Mouse (Mus musculus) embryo, embryonic 10 days (tissue): ENCODE results near the gene Fam81a.

Experiments
- DNase-seq: peaks from one replicate; pipeline ENCODE4 v3.0.0-alpha.2; 2015; ENCODE audit warnings: low spot score

The Fam81a gene

DNA sequence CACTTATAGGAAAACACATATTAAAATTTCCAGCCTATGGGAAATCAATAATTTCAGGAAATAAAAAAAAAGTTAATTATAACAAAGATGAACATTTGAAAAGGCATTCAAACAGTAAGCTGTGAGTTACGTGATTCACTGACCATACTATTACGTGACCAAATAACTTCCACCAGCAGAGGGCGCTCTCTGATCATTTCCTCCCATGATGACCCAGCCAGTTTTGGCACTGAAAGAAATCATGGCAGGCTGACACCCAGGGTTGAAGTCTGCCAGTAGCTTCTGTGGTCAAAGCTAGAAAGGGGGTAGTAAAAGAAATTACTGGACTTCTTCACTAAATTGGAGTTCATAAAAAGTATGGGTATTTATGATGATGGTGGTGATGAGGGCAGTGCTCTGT is 33.1 kb downstream of the Fam81a start:
- DNase-seq, result peak; percentile 91

DNA sequence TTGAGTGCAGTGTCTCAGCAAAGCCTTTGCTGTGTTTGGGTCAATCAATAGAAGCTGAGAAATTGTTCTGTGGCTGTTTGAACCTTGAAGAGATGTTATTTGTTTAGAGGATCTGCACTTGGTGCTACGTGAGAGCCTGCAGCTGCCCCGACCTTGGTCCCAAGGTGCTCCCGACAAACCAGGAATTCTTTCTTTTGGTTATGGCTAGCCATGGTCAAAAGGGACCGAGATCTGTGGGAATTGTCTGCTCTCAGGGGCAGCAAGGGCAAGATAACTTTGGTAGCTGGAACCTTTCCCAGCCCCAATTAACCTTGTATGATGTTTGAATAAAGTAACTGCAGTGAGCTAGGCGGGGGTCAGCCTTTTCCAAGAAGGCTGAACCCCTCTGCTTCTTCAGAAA is 34.2 kb downstream of the Fam81a start:
- DNase-seq, result no peak

DNA sequence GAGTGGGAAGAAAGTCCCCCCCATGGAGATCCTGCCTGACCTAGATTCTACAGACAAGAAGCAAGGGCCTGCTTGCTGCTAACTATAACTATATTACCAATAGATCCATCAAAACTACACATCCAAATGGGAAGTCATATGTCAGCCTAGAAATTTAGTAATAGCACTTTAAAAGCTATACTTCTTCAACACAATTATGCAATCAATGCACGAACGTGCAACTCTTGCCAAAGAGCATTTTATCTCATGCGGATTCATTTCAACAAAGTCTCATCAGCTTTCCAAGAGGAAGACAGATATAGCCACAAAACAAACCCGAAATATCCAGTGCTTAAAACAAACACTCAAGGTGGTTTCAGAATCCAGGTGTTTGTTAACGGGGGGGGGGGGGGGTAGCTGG is 36.8 kb downstream of the Fam81a start:
- no peak for DNase-seq

DNA sequence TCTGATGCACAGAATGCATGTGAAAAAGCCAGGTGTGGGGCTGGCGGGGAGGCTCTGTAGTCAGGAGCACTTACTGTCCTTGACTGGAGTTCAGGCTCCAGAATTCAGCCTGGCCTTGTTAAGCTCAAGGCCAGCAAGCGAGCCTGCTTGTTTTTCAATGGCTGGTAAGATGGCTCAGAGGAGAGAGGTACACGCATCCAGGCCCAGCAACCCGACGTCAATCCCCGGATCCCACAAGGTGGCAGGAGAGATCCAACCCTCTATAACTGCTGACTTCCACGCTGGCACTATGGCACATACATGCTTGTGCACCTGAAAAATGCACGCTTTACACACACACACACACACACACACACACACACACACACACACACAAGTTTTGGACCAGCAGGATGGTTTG is 39.3 kb downstream of the Fam81a start:
- DNase-seq, result peak; percentile 14

DNA sequence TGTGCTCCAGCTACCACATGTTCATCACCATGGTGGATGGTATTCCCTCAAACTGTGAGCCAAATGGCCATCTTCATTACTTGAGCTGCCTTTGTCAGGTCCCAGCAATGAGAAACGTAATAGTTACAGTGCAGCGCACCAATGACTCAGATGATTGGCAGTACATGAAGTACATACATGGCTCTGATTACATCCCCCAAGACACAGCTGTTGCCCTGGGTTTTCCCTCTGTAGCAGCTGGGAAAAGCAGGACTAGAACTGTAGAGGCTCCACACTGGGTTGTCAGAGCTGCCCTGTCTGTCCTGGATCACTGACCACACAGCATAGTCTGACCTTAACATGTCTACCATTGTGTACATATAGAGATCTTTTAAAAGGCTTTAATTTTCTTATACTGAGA is 44.8 kb downstream of the Fam81a start:
- no peak for DNase-seq

DNA sequence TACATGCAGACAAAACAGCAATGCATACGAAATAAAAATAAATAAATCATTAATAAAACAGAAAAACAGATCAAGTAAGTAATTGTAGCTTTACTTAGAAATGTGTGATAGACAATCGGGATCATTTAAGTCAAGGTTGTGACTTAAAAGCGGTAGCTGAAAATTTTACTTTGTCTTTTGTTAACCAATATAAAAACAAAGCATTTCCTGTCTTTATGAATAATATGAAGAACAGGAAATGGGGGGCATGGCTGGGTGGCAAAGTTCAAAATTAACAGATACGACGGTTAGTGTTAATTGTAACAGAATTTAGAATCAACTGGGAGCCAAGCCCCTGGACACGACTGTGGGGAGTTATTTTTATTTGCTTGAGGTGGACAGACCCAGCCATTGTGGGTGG is 47.3 kb downstream of the Fam81a start:
- DNase-seq, result no peak

DNA sequence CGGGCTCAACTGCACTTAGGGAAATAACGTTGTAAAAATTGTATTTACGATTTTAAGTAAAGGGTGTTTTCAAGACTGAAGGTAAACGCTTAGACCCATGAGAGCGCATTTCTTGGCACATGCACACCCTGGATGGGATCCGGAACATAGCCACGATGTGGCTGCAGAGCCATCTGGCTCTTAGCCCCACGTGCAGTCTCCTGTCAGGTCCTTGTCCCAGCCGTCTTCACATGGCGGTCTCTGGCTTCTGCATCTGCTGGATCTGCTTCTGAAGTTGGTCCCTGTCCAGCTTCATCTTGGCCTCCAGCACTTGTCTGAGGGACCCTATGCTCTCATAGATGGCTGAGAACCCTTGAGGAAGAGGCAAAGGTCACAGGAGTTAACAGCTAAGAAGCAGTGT is 51.8 kb downstream of the Fam81a start:
- DNase-seq, result no peak

DNA sequence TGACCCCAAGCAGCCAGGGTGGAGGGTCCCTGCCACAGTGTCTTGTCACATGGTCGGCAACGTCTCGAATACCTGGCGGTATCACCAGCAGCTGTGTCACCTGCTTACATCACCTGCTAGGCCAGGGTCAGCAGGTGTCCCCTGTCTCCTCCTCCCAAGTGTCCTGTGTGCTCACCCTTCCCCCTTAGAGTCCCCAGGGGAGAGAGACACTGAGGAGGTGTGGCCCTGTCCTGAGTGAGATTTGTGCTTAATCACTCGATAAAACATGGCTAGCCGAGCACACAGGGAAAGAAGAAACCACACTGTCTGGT is 53.6 kb downstream of the Fam81a start:
- DNase-seq, result no peak

DNA sequence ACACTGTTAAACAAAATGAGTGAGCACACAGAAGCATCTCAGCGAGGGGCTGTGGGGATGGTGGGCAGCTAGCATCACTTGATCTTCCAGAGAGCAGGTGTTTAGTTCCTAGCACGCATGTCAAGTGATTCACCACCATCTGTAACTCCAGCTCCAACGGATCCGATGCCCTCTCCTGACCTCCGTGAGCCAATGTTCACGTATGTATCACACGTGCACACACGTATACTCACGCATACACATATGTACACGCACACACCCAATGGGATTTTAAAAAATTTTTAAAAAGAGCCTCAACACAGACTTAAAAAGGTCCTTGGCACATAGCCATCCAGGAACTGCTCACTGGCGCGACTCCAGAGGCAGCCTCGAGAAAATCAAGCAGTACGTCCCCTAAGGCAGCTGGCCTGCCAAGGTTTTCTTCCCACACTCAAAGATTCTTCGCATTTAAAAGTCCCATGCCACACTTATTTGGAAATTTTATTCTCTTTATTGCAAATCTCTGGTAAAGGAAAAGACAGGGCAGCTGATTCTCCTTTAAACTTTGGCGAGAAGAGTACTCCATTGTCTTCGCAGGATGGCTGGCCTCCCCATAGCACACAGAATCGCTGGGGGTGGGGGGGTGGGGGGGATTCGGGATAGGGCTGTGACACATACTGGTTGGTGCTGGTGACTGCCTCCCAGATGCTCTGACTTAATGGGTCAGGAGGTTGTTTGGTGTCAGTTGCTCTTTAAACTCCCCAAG is 54.1 kb downstream of the Fam81a start:
- DNase-seq, result no peak

DNA sequence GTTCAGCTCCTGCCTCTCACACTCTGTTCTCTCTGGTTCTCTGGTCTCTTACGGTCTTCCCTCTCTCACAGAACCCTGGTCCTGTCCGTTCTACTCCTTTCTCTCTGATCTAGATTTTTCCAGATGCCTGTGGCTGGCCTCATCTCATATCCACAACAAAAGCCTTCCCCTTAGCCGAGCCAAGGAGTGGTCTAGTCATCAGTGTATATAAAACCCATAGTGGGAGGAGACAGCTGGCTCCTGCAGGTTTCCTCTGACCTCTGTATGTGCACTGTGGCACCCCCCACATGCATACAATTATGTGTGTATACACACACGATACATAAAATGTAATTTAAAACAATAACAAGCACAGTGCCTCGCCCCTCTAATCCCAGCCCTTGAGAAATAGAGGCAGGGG is 55.0 kb downstream of the Fam81a start:
- no peak for DNase-seq

DNA sequence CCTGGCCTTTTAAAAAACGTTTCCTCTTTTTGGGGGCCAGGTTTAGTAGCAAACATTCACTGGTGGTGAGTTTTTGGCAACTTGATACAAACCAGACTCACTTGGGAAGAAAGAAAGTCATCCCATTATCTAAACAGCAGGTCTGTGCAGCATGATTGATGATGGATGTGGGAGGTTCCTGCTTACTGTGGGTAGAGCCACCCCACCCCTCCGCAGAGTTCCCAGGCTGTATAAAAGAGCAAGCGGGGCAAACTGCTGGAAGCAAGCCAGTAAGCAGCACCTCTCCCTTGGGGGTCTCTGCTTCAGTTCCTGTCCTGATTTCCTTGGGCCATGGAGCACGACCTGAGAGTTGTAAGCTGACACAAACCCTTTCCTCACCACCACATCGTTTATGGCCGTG is 56.3 kb downstream of the Fam81a start:
- peak; percentile 54 for DNase-seq

DNA sequence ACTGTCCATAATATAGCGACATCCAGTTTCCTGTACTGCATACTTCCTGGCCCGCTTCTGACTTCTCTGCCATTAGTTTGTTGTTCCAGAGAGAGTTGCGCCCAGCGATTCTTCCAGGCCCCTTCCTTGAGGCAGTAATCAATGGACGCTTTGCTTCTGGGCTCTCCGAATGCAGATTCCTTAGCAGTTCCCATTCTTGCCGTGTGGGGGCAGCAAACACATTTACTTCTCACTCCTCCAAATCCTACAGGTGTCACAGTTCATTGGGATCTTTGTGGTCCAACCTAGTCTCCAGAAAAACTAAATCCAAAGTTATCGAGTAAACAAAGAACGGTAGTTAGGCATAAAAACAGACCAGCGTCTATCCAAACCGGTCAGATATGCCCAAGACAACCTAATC is 58.3 kb downstream of the Fam81a start:
- peak; percentile 54 for DNase-seq

DNA sequence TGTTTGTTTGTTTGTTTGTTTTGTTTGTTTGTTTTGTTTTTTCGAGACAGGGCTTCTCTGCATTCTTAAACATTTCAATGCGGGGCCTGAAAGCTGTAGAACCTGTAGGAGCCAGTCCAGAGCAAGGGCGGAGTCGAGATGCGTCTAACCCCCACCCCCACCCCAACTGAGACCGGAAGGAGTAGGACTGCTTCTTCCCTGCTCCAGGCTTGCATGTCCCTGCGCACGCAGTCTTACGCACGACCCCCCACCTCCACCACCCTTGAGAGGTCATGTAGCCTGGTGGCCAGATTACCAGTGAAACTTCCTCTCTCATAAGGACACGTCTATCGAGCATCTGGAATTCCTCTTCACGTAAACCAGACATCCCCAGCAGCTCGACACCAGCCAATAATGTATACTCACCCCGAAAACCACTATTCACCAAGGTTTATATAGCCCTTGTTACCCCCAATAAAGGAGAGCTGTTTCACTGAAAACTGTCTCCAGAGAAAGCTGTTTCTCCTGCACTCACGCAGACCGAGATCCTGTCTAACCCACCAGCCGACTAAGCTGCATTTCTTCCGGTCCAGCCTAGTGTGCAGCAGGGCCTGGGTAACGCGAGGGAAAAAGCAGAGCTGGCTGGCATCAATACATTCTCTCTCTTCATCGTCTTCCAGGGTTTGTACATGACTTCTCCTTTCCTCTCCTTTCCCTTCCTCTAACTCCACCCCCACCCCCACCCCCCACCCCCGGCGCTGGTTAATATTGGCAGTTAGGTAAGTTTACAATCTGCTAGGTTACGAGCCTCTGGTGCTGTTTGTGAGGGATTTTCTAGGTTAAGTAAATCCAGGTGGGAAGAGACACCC is 59.8 kb downstream of the Fam81a start:
- DNase-seq, result no peak

DNA sequence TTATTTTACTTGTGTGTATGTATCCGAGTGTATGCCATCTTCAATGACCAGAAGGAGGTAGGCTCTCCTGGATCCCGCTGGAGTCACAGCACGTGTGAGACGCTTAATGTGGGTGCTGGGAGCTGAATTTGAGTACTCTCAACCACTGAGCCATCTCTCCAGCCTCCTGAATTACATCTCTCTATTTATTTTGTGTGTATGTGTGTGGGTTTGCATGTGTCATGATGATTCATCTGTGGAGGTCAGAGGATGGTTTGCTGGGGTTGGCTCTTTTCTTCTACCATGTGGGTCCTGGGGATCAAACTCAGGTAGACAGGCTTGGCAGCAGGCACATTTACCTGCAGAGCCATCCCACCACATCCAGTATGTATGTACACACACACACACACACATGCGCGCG is 60.6 kb downstream of the Fam81a start:
- DNase-seq, result no peak

DNA sequence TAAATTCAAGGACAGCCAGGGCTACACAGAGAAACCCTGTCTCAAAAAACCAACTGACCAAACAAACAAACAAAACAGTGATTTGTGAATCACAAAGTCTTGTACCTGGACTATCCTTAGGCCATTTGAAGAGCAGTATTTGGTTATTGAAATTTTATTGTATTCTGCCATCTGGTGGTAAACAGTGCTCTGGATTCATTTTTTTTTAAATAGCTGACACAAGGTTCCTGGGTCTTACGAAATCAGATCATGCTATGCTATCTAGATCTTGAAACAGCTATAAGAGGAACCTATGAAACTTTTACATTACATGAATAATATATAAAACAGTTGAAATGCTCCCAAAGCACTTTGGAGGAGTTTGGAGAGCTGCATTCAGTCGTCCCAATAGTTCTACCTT is 61.4 kb downstream of the Fam81a start:
- no peak for DNase-seq

DNA sequence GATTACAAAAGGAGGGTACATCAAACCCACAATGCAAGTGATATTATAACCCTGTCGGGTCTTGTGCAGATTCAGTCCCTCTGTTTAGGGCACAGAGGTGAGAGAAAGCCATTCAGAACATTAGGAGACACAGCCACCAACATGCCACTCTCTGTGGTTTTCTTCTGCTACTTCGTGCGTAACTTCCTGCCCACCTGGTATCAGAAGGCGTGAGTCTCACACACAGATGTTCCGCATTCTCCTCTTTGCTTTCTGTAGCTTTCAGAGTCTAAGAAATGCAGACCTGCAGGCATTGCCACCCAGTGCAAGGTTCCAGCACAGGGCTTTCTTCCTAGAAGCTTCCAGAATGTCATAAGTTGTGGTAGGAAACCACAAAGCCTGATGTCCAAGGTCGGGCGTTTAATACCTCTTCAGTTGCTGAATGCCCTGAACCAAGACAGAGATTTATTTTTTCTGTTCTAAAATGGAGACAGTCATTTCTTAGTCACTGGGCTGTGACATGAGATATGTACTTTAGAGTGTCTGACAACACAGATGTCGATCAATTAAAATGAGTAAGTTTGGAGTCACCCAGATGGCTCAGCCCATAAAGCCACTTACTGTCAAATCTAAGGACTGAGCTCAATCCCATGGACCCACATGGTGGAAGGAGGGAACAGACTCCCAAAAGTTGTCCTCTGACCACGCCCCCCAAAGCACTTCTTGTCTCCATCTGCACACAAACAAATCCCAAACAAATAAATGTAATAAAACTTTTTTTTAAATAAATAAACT is 62.1 kb downstream of the Fam81a start:
- no peak for DNase-seq

DNA sequence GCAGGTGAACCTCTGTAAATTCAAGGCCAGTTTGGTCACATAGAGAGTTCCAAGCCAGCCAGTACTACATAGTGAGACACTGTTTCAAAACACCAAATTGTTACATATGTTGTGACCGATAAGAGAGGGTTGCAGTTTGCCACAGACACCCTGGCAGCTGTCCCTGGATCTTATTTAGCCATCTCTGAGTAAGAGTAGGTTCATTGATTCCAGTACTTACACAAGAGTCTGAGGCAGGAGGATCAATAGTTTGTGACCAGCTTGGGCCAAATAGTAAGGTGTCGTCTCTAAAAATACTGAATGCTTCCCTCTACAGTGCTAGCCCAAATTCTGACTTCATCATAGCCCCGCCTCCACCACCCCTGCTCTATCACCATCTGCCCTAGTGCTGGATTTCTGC is 64.3 kb downstream of the Fam81a start:
- no peak for DNase-seq

DNA sequence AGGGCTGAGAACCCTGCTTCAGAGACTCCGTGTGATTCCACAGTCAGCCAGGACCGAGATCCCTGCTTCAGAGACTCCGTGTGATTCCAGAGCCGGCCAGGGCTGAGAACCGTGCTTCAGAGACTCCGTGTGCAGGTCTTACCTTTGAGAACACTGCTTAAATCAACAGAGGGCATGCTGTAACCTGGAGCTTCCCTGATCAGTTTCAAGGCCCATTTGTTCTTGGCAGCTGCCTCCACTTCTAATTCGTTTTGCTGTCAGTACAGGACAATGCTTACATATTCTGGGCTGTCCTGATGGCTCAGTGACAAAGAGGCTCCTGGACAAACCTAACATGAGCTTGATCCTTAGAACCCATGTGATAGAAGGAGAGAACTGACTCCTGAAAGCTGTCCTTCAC is 65.2 kb downstream of the Fam81a start:
- DNase-seq, result no peak

DNA sequence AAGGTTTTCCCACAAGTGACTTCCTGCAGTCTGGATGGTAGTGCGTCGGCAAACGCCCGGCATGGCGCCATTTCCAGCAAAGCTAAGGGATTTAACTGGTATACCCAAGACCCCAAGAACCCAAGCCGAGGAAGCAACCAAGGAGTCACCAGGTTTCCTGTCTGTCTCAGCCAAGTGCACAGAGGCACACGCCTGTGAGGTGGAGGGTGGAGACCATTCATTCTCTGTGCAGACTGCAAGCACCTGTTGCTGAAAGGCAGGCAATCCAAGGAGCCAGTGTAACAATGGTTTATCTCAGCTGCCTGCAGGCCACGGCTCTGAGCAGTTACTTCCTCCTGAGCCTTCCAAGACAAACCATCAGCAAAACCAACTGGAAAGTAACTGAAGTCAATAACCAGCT is 70.0 kb downstream of the Fam81a start:
- no peak for DNase-seq

DNA sequence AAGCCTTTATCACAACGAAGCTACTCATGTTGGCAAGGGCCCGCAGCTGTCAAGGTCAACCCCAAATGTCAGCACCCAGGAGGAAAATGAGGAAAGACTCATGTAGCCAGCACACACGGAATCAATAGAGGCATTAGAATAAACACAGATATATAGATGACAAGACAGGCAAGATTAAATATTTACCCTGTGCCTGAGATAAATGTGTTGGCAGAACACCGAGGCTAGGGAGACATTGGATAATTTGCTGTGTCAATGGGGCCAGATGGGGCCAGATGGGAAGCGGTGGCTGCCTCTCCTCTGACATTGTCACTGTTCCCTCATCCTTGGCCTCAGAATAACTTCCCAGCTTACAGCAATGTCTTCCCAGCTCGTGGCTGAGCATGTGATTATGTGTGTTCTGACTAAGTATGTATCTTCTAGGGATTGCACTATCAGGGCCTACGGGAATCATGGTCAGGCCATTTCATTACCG is 72.4 kb downstream of the Fam81a start:
- no peak for DNase-seq

DNA sequence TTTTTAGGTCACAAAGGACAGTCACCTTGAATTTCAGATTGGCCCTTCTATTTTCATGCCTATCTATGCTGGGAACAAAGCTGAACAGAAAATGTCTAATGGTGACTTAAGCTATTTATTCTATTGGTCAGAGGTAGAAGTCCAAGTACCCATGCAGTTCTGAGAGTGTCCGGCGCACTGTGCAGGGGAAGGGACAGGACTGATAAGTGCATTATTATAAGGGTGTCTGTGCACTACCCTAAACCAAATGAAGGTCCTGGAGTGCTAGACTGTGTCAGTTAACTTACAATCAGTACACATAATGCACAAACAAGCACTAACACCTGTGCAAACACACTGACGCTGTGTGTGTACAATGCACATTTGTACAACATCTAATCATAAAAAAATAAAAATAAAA is 74.9 kb downstream of the Fam81a start:
- DNase-seq, result no peak

DNA sequence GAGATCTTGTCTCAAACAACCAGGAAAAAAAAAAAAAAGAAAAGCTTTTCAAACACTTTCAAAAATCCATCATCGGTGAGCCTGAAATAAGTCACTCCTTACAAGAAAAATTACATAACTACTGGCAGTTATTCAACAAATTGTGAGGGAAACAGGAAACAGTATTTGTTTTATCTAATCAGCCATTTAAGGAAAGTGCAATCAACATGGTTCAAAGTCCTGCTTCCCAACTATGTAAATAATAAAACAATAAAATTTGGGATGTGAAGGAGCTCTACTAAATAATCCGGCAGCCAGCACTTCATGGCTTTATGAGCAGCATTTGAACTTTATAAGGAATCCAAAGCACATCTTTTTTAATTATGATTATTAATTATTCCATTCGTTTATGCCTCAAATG is 80.3 kb downstream of the Fam81a start:
- DNase-seq, result no peak

DNA sequence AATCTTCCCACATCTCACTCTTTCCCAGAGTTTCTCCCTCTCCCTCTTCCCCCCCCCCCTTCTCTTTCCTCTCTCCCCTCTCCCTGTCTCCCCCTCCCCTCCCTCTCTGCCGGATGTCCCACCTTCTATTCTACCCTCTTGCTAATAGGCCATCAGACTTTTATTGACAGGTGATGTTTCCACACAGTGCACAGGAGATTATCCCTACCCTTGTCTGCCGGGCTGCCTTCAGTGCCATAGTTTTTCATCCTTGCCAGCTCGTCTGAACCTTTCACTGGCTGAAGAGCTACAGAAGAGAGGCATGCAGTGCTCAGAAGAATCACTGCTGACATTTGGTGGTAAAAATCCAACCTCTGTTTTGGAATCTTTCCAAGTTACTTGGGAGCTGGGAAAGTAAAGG is 88.9 kb downstream of the Fam81a start:
- DNase-seq, result no peak
